Mouse (Mus musculus) cerebellum, postnatal 4 days (tissue): Measurements from ENCODE around the gene Tro.
A peak's percentile ranks its signal among the peaks of the same experiment; 100 is the strongest.

Experiments
- DNase-seq, 2 experiments: peaks; one replicate each; pipeline ENCODE4 v3.0.0; 2022; ENCODE audit warnings: low spot score in 2 of 2, mixed read lengths in 1 of 2

Tro gene

DNA sequence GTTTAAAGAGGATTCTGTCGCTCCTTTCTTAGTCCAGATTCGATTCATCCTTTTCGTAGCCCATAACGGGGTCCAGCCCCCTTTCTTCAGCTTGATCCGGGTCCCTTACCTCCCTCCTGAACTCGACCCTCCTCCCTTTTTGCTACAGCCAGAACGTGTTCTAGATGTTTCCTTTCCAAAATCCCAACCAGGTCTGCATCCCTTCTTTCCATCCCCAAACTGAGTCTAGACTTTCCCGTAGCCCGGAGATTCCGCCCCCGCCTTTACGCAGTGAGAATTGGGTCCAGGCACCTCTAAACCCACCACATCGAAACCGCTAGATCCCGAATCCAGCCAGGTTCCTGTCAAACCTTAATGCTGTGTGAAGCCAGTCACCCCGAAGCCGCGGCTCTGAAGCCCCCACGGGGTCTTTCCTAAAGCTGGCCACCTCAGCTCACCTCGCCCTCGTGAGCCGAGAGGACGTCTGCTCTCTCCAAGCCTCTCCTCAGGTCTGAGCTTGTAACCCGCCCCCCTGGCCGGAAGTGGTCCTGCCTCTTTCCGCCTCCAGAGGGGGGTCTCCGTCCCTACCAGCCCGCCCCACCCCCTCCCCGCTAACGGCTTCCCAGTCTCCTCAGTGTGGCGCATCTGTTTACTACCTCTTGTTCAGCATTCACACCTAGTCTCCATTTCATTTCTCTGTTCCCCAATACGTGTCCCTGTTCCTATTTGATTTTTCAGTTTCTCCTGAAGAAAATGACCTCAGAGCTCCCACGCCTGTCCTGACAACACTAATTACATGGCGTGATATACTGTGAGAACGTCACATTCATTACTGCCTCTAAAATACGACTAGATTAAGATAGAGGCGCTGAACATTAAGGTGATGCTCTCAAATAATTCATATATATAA is at the start of gene Tro:
Gene Tro, minus strand, starts transcription at position 676 of the 889 bp plus-strand sequence.
- DNase-seq = peak; percentile 33 to 65

- no peak for DNase-seq
Observed at GRCm38 (mm10) chrX:150677505-150677904, 20.1 kb upstream of the Tro start.

DNA sequence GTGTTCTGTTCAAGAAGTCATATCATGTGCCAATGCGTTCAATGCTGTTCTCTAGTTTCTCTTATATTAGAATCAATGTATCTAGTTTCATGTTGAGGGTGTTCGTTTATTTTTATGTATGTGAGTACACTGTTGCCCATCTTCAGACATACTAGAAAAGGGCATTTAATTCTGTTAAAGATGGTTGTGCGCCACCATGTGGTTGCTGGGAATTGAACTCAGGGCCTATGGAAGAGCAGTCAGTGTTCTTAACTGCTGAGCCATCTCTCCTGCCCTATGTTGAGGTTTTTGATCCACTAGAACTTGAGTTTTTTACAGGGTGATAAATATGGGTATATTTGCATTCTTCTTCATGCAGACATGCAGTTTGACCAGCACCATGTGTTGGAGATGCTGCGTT is 5.4 kb upstream of the Tro start:
- no peak for DNase-seq

DNA sequence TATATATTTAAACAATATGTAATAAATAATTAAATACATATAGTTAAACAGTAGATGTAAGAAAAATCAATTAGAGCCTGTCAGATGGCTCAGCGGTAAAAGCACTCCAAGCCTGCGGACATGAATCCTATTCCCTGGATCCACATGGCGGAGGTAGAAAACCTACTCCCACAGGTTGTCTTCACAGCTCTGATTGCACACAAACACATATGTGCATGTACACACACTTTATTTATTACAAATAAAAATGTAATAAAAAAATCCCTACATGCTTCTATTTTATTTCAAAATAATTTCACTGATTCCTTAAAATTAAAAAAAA is 375 bp upstream of the Tro start:
- DNase-seq = no peak

GRCm38 (mm10) chrX:150656122-150656907 is 1.1 kb downstream of the Tro start:
- DNase-seq = peak in 1 of 2 experiments; percentile 27

DNA sequence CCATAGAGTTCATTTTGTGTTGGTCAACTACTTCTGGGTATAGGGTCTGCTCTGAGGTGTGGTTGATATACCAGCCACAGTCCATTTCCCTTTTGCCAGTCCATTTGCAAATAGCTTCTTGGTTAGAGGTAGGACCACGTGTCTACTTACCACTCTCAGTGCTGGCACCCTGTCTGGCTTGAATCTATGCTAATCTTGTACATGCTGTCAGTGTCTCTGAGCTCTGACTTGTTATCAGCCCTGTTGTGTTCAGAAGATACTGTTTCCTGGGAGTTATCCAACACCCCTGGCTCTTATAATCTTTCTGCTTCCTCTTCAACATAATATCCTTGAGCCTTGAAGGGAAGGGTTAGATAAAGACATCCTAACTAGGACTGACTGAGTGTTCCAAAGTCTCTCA is 21.0 kb downstream of the Tro start:
- DNase-seq = no peak

DNA sequence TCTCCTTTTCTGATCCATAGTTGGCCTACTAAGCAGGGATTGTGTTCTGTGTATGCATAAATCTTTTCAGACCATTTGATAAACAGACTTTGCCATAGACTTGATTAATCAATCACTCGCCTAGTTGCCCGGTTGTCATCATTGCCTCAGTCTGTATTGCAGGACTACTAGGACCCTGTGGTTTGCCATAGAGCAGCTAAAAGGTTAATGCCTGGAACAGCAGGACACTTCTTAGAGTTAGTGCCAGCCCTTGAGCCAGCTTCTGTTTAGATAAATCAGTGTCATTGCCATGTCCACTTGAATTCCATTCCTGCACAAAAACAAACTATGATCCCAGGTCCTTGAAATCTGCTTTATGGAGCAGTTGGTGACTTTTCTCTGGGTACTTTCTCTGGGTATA is 58.5 kb downstream of the Tro start:
- DNase-seq = no peak
